Mouse (Mus musculus): ENCODE data around the gene Hist1h1d.
"Not testable (repeated sequence)": the region's sequence is repeated elsewhere in the genome, so short reads cannot be mapped to it uniquely, and the experiment has no call there.

DNA sequence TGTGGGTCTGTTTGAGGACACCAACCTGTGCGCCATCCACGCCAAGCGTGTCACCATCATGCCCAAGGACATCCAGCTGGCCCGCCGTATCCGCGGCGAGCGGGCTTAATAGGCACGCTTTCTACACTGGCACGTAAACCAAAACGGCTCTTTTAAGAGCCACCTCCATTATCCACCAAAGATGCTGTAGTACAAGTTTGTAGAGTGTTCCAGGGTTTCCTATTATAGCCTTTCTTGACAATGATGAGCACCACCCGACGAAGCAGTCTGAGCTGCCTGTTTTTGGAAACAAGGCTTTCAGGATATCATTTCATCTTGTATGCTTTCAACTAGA is 8.3 kb upstream of the Hist1h1d start:
- not testable (repeated sequence) for TF ChIP-seq CTCF (IDR thresholded peaks at IDR 0.05; ENCODE audit: low read depth, low read length); GATA1 (IDR thresholded peaks at IDR 0.05; ENCODE audit: borderline replicate concordance, low read length); TAL1 (conservative IDR thresholded peaks at IDR 0.05; ENCODE audit: low read depth, low read length); GATA2 (IDR thresholded peaks at IDR 0.05; ENCODE audit: borderline replicate concordance, low read depth, low read length)

Measured in G1E (cell line).